28 mouse cellular contexts compared by ENCODE assay signal in genomic region chr19:41447760-41448159, GRCm38 (mm10). TPM values are rescaled to one million over a fixed set of nuclear protein-coding genes. Genes with fewer than 3 reads are reported as not detected.
DNase-seq lines count a peak whose midpoint lies in the region; ATAC-seq and TF ChIP-seq lines count a peak whose summit lies in the region.
"Had no signal": no experiment of that assay in that cellular context is flagged by ENCODE, and none has a peak within 500 bp of the region (broad histone marks: within the 10 kb centered on the region; RNA-seq: fewer than 3 reads in every experiment).

No protein-coding gene starts in this region.

- no peak overlapping the region for H3K27ac ChIP-seq in liver, adult 2 months (replicated peaks; ENCODE audit: insufficient read depth, low read depth, low read length)
- no peak overlapping the region; the same call in 1 of the 2 replicates for H3K27ac ChIP-seq in liver, embryonic 12.5 days
- H3K27ac ChIP-seq in ES-E14 (ENCODE audit: insufficient read depth, low read depth, low read length, poor library complexity, severe bottlenecking): peak overlapping the region; percentile 30; the same call in 1 of the 2 replicates
- H3K27ac ChIP-seq in intestine, embryonic 16.5 days (ENCODE audit: low read length): no peak overlapping the region
- H3K27ac ChIP-seq: forebrain, embryonic 10.5 days; forebrain, embryonic 13.5 days; heart, adult 2 months; heart, embryonic 10.5 days; heart, embryonic 13.5 days; hindbrain, embryonic 14.5 days; hindbrain, postnatal 0 days had no signal

- peaks cover 4% of the 10 kb centered on the region; the same call in 1 of the 2 replicates for H3K4me1 ChIP-seq in liver, adult 2 months (ENCODE audit: control insufficient read depth, insufficient read depth, low read length)
- peaks cover 69% of the 10 kb centered on the region for H3K4me1 ChIP-seq in liver, embryonic 12.5 days
- peaks cover 10 to 20% of the 10 kb centered on the region in 2 experiments for H3K4me1 ChIP-seq in ES-E14 (ENCODE audit: control insufficient read depth in 2 of 2, insufficient read depth in 2 of 2, low read length in 2 of 2, poor library complexity in 1 of 2)
- peaks cover 7% of the 10 kb centered on the region; the same call in 1 of the 2 replicates for H3K4me1 ChIP-seq in intestine, embryonic 16.5 days (ENCODE audit: control insufficient read depth, insufficient read depth, low read length)
- H3K4me1 ChIP-seq: forebrain, embryonic 13.5 days; heart, embryonic 13.5 days had no signal

- DNase-seq in liver, adult 2 months (ENCODE audit: extremely low read depth, low read depth, low spot score): peak; percentile 49
- no peak for DNase-seq in ES-E14 (ENCODE audit: low read depth, low spot score)
- DNase-seq in layer of hippocampus, postnatal 10 days (ENCODE audit: low spot score in 2 of 2): no peak
- DNase-seq in ovary, postnatal 10 days (ENCODE audit: low spot score): no peak
- DNase-seq: adrenal gland, adult 8-10 months; adrenal gland, postnatal 25 days; B cell, adult 2 months; cerebellum, adult 18-20 months; cerebellum, adult 9-10 months; cerebellum, postnatal 14 days; gastrocnemius, postnatal 10 days; gastrocnemius, postnatal 36 days; heart, adult 2 months; heart, postnatal 14 days; heart, postnatal 4 days had no signal

- TF ChIP-seq POLR2A in liver, adult 2 months (IDR thresholded peaks at IDR 0.05; ENCODE audit: extremely low read depth, insufficient read depth, low read length): no peak

- no peak for ATAC-seq in liver, embryonic 12.5 days
- ATAC-seq in intestine, embryonic 16.5 days: peak; percentile 17
- ATAC-seq: activated CD4-positive, CD25-positive, alpha-beta regulatory T cell, adult 4 months; forebrain, embryonic 13.5 days; forebrain, embryonic 16.5 days; hindbrain, postnatal 0 days; inflammation-experienced regulatory T-cells, adult 6 months; Patski had no signal

- no peaks in the 10 kb centered on the region for H3K36me3 ChIP-seq in liver, adult 2 months (ENCODE audit: control insufficient read depth, insufficient read depth, low read length)
- no peaks in the 10 kb centered on the region for H3K36me3 ChIP-seq in liver, embryonic 12.5 days
- H3K36me3 ChIP-seq in ES-E14 (ENCODE audit: control insufficient read depth, insufficient read depth, low read length, poor library complexity, severe bottlenecking): 0 out of 2 replicates have a peak, but pooled peaks cover 2% of the 10 kb centered on the region
- H3K36me3 ChIP-seq in intestine, embryonic 16.5 days (ENCODE audit: control insufficient read depth, insufficient read depth, low read length): no peaks in the 10 kb centered on the region
- H3K36me3 ChIP-seq: forebrain, embryonic 10.5 days; heart, embryonic 10.5 days; heart, embryonic 13.5 days had no signal

- H3K4me2 ChIP-seq in liver, embryonic 12.5 days: no peak overlapping the region
- no peak overlapping the region for H3K4me2 ChIP-seq in intestine, embryonic 16.5 days (ENCODE audit: low read depth, low read length)
- H3K4me2 ChIP-seq: forebrain, embryonic 13.5 days; heart, embryonic 13.5 days; hindbrain, embryonic 14.5 days had no signal

- H3K9me3 ChIP-seq in liver, embryonic 12.5 days (replicated peaks): no peaks in the 10 kb centered on the region
- no peaks in the 10 kb centered on the region for H3K9me3 ChIP-seq in ES-E14 (ENCODE audit: control insufficient read depth, insufficient read depth, low read depth, low read length)
- H3K9me3 ChIP-seq in intestine, embryonic 16.5 days (ENCODE audit: control insufficient read depth, low read length): no peaks in the 10 kb centered on the region
- H3K9me3 ChIP-seq: forebrain, embryonic 10.5 days; forebrain, embryonic 13.5 days; heart, embryonic 10.5 days; heart, embryonic 13.5 days had no signal

- no peak overlapping the region for H3K4me3 ChIP-seq in liver, adult 2 months (ENCODE audit: insufficient read depth, low read depth, low read length)
- no peak overlapping the region for H3K4me3 ChIP-seq in liver, embryonic 12.5 days
- H3K4me3 ChIP-seq in ES-E14 (ENCODE audit: insufficient read depth in 1 of 2, low read depth in 1 of 2, low read length in 2 of 2, poor library complexity in 1 of 2, severe bottlenecking in 1 of 2): no peak overlapping the region
- no peak overlapping the region for H3K4me3 ChIP-seq in intestine, embryonic 16.5 days (ENCODE audit: low read length)
- H3K4me3 ChIP-seq: forebrain, embryonic 10.5 days; forebrain, embryonic 13.5 days; heart, adult 2 months; heart, embryonic 10.5 days; heart, embryonic 13.5 days had no signal

- H3K9ac ChIP-seq in liver, adult 2 months (ENCODE audit: low read depth, low read length): no peak overlapping the region
- no peak overlapping the region for H3K9ac ChIP-seq in liver, embryonic 12.5 days
- H3K9ac ChIP-seq in ES-E14 (ENCODE audit: insufficient read depth, low read depth, low read length, poor library complexity, severe bottlenecking): no peak overlapping the region
- no peak overlapping the region for H3K9ac ChIP-seq in intestine, embryonic 16.5 days (ENCODE audit: low read depth, low read length)
- H3K9ac ChIP-seq: forebrain, embryonic 13.5 days; heart, embryonic 13.5 days; hindbrain, embryonic 14.5 days had no signal

- no peak for TF ChIP-seq CTCF in liver, adult 2 months (IDR thresholded peaks at IDR 0.05; ENCODE audit: low read depth, low read length)

- H3K79me2 ChIP-seq in liver, adult 2 months (ENCODE audit: control insufficient read depth, insufficient read depth, low read length): no peaks in the 10 kb centered on the region

- no peaks in the 10 kb centered on the region for H3K27me3 ChIP-seq in liver, adult 2 months (ENCODE audit: control insufficient read depth, insufficient read depth, low read length)
- H3K27me3 ChIP-seq in liver, embryonic 12.5 days (replicated peaks): no peaks in the 10 kb centered on the region
- H3K27me3 ChIP-seq in intestine, embryonic 16.5 days (replicated peaks; ENCODE audit: control insufficient read depth, insufficient read depth, low read length): no peaks in the 10 kb centered on the region
- H3K27me3 ChIP-seq: CH12.LX; forebrain, embryonic 13.5 days; Patski had no signal

- WGBS in liver, adult 2 months: 43% methylated on average over 2 of the region's 2 CpGs
- 79% methylated on average over 2 of the region's 2 CpGs for WGBS in liver, embryonic 12.5 days (ENCODE audit: insufficient replicate concordance)
- 63% methylated on average over 2 of the region's 2 CpGs for WGBS in intestine, embryonic 16.5 days

- in situ Hi-C loops in ES-E14 (cut with MboI; ENCODE audit: low sequenced_read_pairs in 2 of 2, unreplicated experiment in 2 of 2): no loop called here

TF ChIP-seq in ES-E14, 5 proteins besides CTCF, POLR2A, EP300 and RAD21:
- TF ChIP-seq CHD2 (IDR thresholded peaks at IDR 0.05; ENCODE audit: low read depth, low read length) (no peak), ZC3H11A (IDR thresholded peaks at IDR 0.05; ENCODE audit: borderline replicate concordance, low read depth, low read length) (no peak), ZNF384 (IDR thresholded peaks at IDR 0.05; ENCODE audit: low read depth, low read length) (no peak), HCFC1 (IDR thresholded peaks at IDR 0.05; ENCODE audit: borderline replicate concordance, insufficient read depth, low read length) (no peak), MAFK (IDR thresholded peaks at IDR 0.05; ENCODE audit: insufficient read depth, low read depth, low read length) (no peak)

RNA-seq across cellular contexts. Expression of gene Lcor, which starts 34.7 kb away (rescaled TPM):
- total RNA-seq in liver, adult 2 months (2014; rRNA removed): 17.1 and 18.1 TPM in 2 replicates
- polyA plus RNA-seq in liver, adult 2 months (2012; rRNA removed): 2.3 and 2.6 TPM in 2 replicates
- 7.9 and 9.3 TPM in 2 replicates for polyA plus RNA-seq in liver, embryonic 12.5 days (2016; fragmentation: Nextera tagmentation; extraction: Ambion mirVana)
- total RNA-seq in ES-E14 (2012; rRNA removed): 9.9 and 10.2 TPM in 2 replicates
- polyA plus RNA-seq in intestine, embryonic 16.5 days (2015; fragmentation: Nextera tagmentation; extraction: Ambion mirVana): 19.0 and 20.8 TPM in 2 replicates
- 10 to 100 TPM; 17.0 to 18.1 TPM for total RNA-seq in layer of hippocampus, postnatal 10 days (2021)
